Mouse (Mus musculus) layer of hippocampus, postnatal 10 days (tissue): ENCODE results near the gene Ccl9. TPM values are rescaled to one million over a fixed set of nuclear protein-coding genes. Genes with fewer than 3 reads are reported as not detected.

Experiments used
- DNase-seq, 2 experiments: peaks; one replicate each; pipeline ENCODE4 v3.0.0; 2021; ENCODE audit warnings: low spot score in 2 of 2
- total RNA-seq, 2 experiments: library from RNA; stranded (reverse); gene quantifications; 2 replicates each; pipeline ENCODE4 v1.2.3; 2021

The Ccl9 gene
- total RNA-seq, 2 experiments from 2014 or later: 1.9 to 3.0 TPM

DNA sequence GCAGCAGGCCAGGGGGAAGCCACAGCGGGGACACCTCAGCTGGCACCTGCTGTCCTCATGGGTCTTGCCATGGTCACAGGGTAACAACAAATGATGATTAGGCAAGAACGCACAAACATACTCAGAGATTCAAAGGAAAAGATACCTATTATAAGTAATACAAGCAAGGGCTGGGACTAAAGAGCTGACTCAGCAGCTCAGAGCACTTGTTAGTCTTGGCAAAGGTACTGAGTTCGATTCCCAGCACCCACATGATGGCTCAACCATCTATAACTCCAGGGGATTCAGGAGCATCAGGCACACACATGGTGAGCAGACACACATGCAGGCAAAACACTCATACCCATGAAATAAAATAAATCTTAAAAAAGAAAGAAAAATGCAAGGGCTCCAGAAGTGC is 37.0 kb downstream of the Ccl9 start:
- no peak for DNase-seq

DNA sequence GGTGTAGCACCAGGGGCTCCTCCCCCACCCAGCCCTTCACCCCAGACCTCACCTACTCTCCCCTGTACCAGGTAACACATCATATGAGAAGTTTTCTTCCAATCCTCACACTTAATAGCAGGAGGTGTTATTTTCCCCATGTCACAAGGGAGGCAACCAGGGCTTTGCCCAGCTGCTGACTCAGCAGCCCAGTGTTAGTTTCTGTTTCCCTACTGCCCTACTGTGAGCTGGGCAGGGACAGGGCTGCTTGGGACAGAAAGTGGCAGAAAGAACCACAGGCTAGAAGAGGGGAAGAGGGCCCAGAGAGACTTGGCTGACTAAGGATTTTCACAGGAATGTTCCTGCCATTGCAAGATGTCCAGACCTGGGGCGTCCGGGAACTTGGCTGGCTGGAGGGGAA is 37.5 kb downstream of the Ccl9 start:
- DNase-seq: no peak

DNA sequence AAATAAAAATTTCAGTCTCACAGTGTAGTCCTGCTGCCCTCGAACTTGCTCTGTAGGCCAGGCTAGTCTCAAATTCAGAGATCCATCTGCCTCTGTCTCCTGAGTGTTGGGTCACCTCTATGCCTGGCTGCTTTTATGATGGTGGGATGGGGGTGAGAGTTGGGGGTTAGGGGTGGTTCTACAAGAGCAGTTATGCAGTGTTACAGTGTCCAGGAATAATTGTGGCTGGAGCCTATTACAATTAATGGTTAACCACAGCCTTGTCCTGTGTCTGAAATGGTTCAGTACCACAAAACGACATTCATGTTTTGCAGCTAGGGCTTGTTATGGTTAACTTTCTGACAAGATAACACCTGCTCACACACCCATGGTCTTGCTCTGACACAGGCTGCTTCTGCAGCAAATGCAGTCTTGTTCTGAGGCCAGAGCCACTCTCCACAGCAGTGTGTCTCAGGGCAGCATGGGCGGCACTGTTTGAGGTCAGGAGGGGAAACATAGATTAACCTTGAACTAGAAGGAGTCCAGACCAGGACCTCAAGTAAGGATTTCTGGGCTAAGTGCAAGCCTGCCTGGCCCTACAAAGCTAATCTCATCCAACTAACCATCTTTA is 39.6 kb downstream of the Ccl9 start:
- DNase-seq: no peak

DNA sequence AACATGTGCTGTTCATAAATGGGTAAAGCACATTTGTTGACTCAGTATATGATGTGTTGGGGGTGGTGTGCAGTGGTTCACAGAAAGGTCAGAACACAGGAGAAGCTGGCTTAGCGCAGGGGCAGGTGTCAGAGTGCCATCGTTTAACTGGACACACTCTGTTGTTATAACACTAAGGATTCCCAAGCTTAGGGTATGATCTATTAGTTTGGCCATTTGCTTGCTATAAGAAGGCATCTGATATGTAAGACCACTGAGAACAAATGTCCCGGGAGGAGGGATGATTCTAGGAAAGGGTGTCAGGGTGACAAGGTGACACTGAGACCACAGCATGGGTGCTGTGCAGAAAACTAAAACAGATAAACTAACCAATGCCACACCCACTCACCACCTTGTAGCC is 41.6 kb downstream of the Ccl9 start:
- no peak for DNase-seq

DNA sequence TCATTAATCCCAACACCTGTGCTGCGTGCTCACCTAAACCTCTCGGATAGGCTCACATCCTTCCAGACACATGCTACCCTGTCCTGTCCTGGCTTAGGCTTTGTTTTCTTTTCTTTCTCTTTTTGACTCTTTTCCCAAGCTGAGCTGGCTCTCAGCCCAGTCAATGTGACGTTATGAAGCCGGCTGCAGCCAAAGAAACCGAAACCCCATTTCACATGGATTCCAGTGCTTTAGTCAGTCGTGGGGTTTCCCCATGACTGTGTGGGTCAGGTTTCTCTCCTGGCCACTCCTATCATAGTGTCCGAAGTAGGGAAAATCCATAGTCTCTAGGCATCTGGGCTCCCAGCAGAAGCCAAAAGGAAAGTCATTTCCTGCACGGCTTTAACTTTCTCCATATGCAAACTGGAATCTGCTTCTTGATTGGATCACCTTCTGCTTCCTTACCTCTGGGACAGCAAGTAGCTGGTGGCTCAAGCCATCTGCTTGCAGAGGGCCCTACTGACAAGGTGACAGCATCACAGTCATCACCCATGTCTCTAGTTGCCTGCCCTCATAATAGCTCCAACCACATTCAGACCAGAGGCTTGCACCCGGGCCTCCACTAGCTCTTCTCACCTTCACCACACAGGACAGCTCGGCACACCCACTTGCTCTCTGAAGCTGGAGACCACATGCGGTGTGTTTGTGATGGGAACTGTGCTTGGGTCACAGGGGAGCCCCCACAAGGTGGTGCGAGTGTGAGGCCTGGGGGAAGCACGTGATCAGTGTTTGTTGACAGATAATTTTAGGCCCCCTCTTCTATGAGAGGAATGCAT is 43.6 kb downstream of the Ccl9 start:
- peak; percentile 70 to 73 for DNase-seq

DNA sequence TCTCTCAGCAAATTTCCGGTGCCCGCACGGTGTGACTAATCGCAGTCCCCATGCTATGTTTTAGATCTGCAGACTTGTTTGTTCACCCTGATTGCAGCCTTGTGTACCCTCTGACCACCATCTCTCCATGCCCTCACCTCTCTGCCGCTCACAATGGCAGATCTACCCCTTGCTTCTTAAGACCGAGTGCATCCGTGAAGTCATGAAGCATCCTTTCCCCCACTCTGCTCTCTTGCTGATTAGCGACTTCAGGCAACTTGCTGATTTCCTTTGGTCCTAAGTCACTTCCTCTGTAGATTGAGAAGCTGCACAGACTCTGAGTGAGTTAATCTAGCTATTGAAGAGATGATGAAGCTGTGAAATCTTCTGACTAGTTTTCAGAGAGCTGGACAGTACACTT is 44.3 kb downstream of the Ccl9 start:
- no peak for DNase-seq

DNA sequence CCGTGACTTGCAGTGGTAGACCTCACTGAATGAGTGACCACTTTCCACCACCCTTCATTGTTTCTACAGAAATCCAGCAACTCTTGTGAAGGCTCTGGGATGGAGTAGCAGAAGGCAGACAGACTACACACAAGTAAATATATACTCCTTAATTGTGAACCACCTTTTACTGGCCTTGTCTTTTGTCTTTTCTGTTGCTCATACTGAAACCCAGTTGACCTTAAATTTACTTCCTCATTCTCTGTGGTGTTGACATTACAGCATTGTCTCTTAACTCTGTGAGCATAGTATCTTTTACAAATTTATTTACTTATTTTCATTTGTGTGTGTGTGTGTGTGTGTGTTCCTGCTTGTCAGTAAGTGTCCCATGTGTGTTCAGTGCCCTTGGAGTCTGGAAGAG is 45.2 kb downstream of the Ccl9 start:
- DNase-seq: no peak

DNA sequence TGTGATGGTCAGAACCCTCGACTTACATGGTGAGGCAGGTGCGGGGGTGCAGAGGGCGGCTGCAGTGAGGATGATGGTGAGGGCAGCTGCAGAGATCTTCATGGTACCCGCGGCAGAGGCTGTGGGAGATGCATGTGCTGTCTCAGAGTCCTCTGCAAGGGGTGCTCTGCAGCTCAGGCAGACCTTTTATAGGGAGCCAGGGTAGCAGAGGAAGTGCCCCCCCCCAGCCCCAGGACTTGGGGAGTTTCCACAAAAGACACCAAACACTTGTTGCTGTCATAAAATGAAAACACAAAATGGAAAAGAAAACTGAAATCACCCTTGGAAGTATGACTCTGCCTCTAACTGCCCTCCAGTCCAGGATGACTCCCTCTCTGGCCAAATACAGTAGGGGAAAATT is 48.1 kb downstream of the Ccl9 start, which contains the start of gene Ccl5:
TSS of gene Ccl5 (minus strand) at position 159 of the 400 bp plus-strand sequence.
- no peak for DNase-seq

DNA sequence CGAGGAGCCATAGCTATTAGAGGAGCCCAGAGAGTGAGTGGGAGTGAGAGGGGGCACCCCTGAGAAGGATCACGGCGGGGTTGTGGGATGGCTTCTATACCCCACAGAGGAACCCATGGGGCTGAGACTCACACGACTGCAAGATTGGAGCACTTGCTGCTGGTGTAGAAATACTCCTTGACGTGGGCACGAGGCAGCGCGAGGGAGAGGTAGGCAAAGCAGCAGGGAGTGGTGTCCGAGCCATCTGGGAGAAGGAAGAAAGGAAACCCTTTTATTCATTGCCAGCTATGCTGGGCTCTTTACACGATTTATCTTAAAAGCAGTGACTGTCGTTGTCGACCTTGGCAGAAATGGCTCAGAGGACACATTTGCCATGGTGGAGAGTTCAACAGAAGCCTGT is 49.4 kb downstream of the Ccl9 start:
- no peak for DNase-seq

Other genes starting within 250 kb of the Ccl9 start
- gene Rasl10b, start 169.5 kb downstream of the Ccl9 start, total RNA-seq: 100 to 1,000 TPM; 173 to 185 TPM
- gene Gas2l2, start 149.2 kb downstream of the Ccl9 start, total RNA-seq: 1 to 10 TPM in 1 of 2 experiments, under 1 TPM in 1; 0.62 to 1.4 TPM
- not detected for gene 1700020L24Rik, start 141.0 kb downstream of the Ccl9 start, total RNA-seq
- 1 to 10 TPM; 3.9 to 4.3 TPM for gene Mmp28, start 115.6 kb downstream of the Ccl9 start, total RNA-seq
- 10 to 100 TPM; 68.2 to 76.1 TPM for gene Taf15, start 105.5 kb downstream of the Ccl9 start, total RNA-seq
- not detected for gene Heatr9, start 56.5 kb downstream of the Ccl9 start, total RNA-seq
- not detected for gene Ccl5, start 48.1 kb downstream of the Ccl9 start, total RNA-seq
- gene Ccl6, start 14.5 kb upstream of the Ccl9 start, total RNA-seq: 1 to 10 TPM; 1.1 to 1.7 TPM
- not detected for gene Rpl9-ps1, start 67.0 kb upstream of the Ccl9 start, total RNA-seq
- gene Ccl3, start 70.7 kb upstream of the Ccl9 start, total RNA-seq: under 1 TPM in 1 of 2 experiments, not detected in 1; 0.62 TPM
- not detected for gene Ccl4, start 83.9 kb upstream of the Ccl9 start, total RNA-seq
- not detected for gene Wfdc17, start 125.4 kb upstream of the Ccl9 start, total RNA-seq
- gene Wfdc18, start 130.4 kb upstream of the Ccl9 start, total RNA-seq: not detected
- gene Wfdc21, start 168.3 kb upstream of the Ccl9 start, total RNA-seq: not detected
- gene Heatr6, start 175.1 kb upstream of the Ccl9 start, total RNA-seq: 10 to 100 TPM; 19.6 to 20.8 TPM